Mouse (Mus musculus) cerebellum, postnatal 10 days (tissue): ENCODE measurements around the gene Rundc3a.
A peak's percentile ranks its signal among the peaks of the same experiment; 100 is the strongest.

Experiments
- DNase-seq, 2 experiments: peaks; one replicate each; pipeline ENCODE4 v3.0.0; 2021; ENCODE audit warnings: mixed read lengths in 2 of 2

Gene Rundc3a

DNA sequence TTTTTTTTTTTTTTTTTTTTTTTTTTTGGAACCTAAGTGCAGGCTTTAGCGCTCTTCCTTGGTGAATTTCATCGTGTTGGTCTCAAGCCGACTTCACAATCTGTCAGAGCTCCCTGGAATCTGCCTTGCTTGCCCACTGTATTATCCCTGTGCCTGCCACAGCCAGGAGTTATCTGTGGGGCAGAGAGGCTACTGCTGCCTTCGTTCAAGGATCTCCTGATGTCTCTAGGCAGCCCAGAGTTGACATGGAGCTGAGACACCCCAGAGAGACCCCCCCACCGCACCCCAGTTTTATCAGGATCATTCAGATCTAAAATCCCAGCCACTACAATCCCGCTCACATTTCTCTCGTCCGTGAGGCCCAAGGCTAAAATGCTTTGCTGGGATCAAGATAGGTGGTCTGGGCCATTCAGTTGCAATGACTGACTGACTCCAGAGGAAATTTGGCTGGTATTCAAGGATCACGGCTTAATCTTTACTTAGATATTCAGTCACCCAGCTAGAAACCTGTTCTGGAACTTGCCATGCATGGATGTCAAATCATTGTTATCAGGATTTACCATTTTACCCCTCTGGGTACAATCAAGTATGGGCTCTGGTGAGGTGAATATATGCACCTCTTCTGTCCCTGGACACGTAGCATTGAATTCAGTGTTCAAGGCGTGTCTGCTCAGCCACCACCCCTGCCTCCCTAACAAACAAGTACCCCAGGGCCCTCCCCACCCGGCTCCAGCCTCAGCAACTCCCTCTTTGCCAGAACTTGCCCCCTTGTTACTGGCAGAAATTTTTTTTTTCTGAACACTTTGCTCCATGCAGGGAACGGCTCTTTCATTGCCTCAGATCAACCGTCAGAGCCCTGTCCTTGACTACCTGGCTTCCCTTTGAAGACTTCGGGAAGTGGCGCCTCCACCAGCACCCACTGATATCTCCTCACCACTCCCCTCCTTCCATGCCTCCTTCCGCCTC is 56.1 kb downstream of the Rundc3a start:
- peak; percentile 61 to 66 for DNase-seq
